Mouse (Mus musculus): ENCODE measurements around the gene Knstrn.

The Knstrn gene

DNA sequence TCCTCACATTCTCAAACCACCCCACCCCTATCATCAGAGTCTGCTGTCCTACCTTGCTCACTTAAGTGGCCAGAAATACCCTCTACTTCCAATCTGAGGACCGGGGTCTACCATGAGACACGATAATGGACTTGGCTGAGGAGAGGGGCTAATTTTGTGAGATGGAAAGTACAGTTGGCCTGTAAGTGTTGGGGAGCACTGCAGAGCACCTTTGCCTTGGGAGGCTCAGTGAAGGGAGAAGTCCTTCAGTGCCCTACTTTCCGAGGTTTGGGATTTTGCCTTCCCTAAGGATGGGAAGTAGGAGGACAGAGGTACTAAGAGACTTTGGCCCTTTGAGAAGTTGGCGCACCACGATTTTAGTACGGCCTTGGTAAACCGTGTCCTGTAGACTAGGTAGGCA is 85.5 kb downstream of the Knstrn start:
- in situ Hi-C loops (cut with MboI, MseI) = loop anchor here (25.0 kb wide), 1 partner anchor 137 kb away; the partner anchor contains the start of genes Ccdc9b and Phgr1

DNA sequence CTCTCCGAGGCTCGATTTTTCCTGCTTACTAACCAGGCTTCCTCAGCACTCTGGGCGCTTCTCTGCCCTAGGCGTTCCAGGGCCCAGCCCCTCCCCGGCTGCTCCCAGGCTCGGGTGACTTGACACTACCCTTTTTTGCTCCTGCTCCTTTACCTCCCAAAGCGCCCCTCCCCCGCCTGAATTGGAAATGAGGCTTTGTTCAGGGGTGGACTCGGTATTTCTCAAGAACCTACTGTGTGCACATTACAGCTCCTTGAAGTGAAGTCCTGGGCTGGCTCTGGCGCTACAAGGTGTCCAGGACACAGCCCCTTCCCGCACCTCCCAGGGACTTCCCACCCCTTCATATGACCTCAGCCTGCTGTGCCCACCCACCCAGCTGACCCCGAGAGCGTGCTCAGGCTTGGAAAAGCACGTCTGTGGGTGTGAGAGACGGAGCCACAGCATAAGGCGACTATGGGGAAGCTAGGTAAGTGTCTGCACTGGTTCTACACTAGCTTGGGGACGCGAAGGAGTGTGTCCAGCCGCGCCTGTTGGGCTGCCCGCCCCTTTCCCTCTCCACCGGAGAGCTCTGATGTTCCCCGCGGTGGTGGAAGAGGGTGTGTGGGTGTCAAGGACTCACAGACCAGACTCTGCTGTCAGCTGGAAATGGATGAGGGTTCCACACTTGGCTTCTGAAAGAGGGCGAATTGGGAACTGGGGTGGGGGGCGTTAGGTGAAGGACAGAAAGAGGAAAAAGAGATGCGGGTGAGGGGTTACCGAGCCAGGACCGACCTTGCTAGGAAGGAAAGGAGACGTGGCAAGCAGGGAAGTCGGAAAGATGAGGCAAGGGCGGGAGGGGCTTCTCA is 86.4 kb downstream of the Knstrn start, which contains the start of gene Bahd1:
Bahd1 (plus strand) TSS at position 397 of the 845 bp plus-strand sequence.
- in situ Hi-C loops (cut with MboI, MseI) = loop anchor here (25.0 kb wide), 1 partner anchor 138 kb away; the partner anchor contains the start of genes Ccdc9b and Phgr1

DNA sequence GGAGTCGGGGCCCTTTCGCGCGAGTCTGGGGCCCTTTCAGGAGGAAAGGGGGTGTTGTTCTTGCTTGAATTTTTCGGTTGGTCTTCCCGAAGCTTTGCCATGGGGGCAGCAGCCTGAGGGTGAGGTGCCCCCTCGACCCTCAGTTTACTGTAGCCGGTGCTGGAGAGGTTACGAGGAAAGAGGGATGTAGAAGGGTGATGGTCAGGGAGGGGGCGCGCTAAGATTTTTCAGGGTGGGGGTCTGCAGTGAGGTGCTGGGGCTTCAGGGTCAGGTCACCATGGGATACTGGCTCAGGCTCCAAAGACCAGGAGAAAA is 87.0 kb downstream of the Knstrn start:
- in situ Hi-C loops (cut with MboI, MseI) = no loop called here

DNA sequence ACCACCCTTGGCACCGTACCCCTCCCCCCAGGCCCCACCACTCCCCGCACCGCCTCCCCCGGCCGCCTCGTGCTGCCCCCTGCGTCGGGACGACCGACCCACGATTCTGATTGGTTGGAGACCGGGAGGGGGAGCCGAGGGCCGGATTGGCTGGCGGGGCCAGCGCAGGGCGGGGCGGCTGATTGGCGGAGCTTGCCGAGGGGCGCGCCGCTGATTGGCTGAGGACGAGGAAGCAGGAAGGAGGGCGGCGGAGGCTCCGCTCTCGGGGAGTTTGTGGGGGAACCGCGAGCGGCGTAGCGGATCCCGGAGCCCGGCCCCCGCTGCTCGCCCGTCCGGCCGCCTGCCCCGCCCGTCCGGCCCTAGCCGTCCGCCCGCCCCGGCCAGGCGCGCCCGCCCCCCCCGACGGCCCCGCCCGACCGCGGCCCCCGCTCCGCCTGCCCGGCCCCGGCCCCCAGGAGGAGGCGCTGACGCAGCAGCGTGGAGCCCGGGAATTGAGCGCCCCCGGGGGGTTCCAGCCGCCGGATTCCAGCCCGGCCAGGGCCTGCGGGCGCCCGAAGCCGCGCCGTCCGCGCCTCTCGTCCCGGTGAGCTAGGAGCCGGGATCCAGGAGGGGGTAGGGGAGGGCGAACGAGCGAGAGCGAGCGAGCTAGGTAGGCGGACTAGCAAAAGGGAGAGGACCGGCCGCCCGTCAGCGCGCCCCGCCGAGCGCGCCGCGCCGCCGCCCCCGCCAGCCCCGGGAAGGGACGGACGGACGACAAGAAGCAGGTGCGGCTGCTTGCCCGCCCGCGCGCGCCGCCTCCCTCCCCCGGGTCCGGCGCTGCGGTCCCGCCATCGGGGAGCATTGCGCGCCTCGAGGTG is 87.6 kb downstream of the Knstrn start:
- in situ Hi-C loops (cut with MboI, MseI) = no loop called here

GRCm38 (mm10) chr2:118902051-118903025 is 88.5 kb downstream of the Knstrn start:
- in situ Hi-C loops (cut with MboI, MseI) = no loop called here

- in situ Hi-C loops (cut with MboI, MseI) = no loop called here
Measured at GRCm38 (mm10) chr2:118903333-118903741, 89.5 kb downstream of the Knstrn start.
